Mouse (Mus musculus): ENCODE measurements around the gene Apold1. TPM values are rescaled to one million over a fixed set of nuclear protein-coding genes. Genes with fewer than 3 reads are reported as not detected.

The Apold1 gene
- 0.07 and 0.12 TPM in 2 replicates for total RNA-seq (2012; rRNA removed)
- polyA plus RNA-seq (2012; ENCODE audit: insufficient read depth in 1 of 2, insufficient read length in 2 of 2, low read depth in 1 of 2, low replicate concordance in 2 of 2, missing spikeins in 1 of 2) = under 1 TPM in 1 of 2 experiments, not detected in 1; 0.08 TPM

- DNase-seq (ENCODE audit: low read depth, low spot score) = peak; percentile 45
- Histone ChIP-seq H3K9ac (ENCODE audit: control insufficient read depth, low read depth, low read length, poor library complexity, severe bottlenecking) (no peak within 1 kb of the TSS), H3K4me3 (ENCODE audit: control insufficient read depth in 1 of 2, insufficient read depth in 1 of 2, low read depth in 2 of 2, low read length in 2 of 2) (no peak within 1 kb of the TSS), H3K36me3 (ENCODE audit: control insufficient read depth in 1 of 2, insufficient read depth in 2 of 2, low read length in 2 of 2) (peaks cover 0 to 10% of the 10 kb centered on the region in 2 experiments; a peak in 2 of 4 replicates), H3K4me1 (ENCODE audit: control insufficient read depth in 1 of 2, insufficient read depth in 2 of 2, low read length in 2 of 2) (peaks cover 4 to 22% of the 10 kb centered on the region in 2 experiments), H3K27me3 (ENCODE audit: control insufficient read depth in 1 of 2, insufficient read depth in 2 of 2, low read length in 2 of 2) (no peaks in the 10 kb centered on the region), H3K79me2 (ENCODE audit: control insufficient read depth, insufficient read depth, low read length, poor library complexity) (no peaks in the 10 kb centered on the region; the same call in 1 of the 2 replicates), H3K9me3 (replicated peaks; ENCODE audit: insufficient read depth, low read length) (no peaks in the 10 kb centered on the region), H3K27ac (ENCODE audit: control insufficient read depth, low read depth, low read length) (no peak within 1 kb of the TSS)
- TF ChIP-seq E2F4 (IDR thresholded peaks at IDR 0.05; ENCODE audit: borderline replicate concordance, low read depth, low read length) (no peak), USF1 (IDR thresholded peaks at IDR 0.05; ENCODE audit: low read depth, low read length) (peak; percentile 37; the same call in 1 of the 2 replicates)
Measured at GRCm38 (mm10) chr6:134981231-134982062, at the start of gene Apold1. Gene Apold1 (plus strand): TSS chr6:134981718.

- peaks cover 9 to 27% of the 10 kb centered on the region in 2 experiments; a peak in 3 of 4 replicates for H3K4me1 ChIP-seq (ENCODE audit: control insufficient read depth in 1 of 2, insufficient read depth in 2 of 2, low read length in 2 of 2)
- no peaks in the 10 kb centered on the region for H3K9me3 ChIP-seq (replicated peaks; ENCODE audit: insufficient read depth, low read length)
- peak overlapping the region; percentile 31 to 36 for H3K4me3 ChIP-seq (ENCODE audit: control insufficient read depth in 1 of 2, insufficient read depth in 1 of 2, low read depth in 2 of 2, low read length in 2 of 2)
- TF ChIP-seq BHLHE40 (IDR thresholded peaks at IDR 0.05; ENCODE audit: borderline replicate concordance, low read depth, low read length) (no peak), POLR2A (IDR thresholded peaks at IDR 0.05; ENCODE audit: control insufficient read depth in 1 of 2, insufficient read depth in 1 of 2, low read depth in 1 of 2, low read length in 2 of 2, poor library complexity in 1 of 2) (no peak), USF1 (IDR thresholded peaks at IDR 0.05; ENCODE audit: low read depth, low read length) (0 out of 2 replicates have a peak, but pooled peaks have one; percentile 8), MEF2A (IDR thresholded peaks at IDR 0.05; ENCODE audit: extremely low read depth, insufficient replicate concordance, low read depth, low read length, poor library complexity, severe bottlenecking) (no peak), SIN3A (IDR thresholded peaks at IDR 0.05; ENCODE audit: low read length) (0 out of 2 replicates have a peak, but pooled peaks have one; percentile 21), MXI1 (IDR thresholded peaks at IDR 0.05; ENCODE audit: low read depth, low read length) (peak; percentile 25; the same call in 1 of the 2 replicates), MAX (IDR thresholded peaks at IDR 0.05; ENCODE audit: low read length) (no peak), ETS1 (IDR thresholded peaks at IDR 0.05; ENCODE audit: low read depth, low read length) (no peak), UBTF (IDR thresholded peaks at IDR 0.05; ENCODE audit: borderline replicate concordance, insufficient read depth, low read depth, low read length) (no peak), GABPA (IDR thresholded peaks at IDR 0.05; ENCODE audit: low read depth, low read length) (no peak), TBP (IDR thresholded peaks at IDR 0.05; ENCODE audit: low read depth, low read length) (no peak), MYC (IDR thresholded peaks at IDR 0.05; ENCODE audit: low read depth, low read length) (no peak)
- peak overlapping the region; percentile 41 for H3K9ac ChIP-seq (ENCODE audit: control insufficient read depth, low read depth, low read length, poor library complexity, severe bottlenecking)
- peak; percentile 49 for DNase-seq (ENCODE audit: low read depth, low spot score)
- H3K27me3 ChIP-seq (ENCODE audit: control insufficient read depth in 1 of 2, insufficient read depth in 2 of 2, low read length in 2 of 2) = no peaks in the 10 kb centered on the region
- H3K27ac ChIP-seq (ENCODE audit: control insufficient read depth, low read depth, low read length) = peak overlapping the region; percentile 63
- H3K79me2 ChIP-seq (ENCODE audit: control insufficient read depth, insufficient read depth, low read length, poor library complexity) = peaks cover 27% of the 10 kb centered on the region
- peaks cover 2 to 27% of the 10 kb centered on the region in 2 experiments; a peak in 3 of 4 replicates for H3K36me3 ChIP-seq (ENCODE audit: control insufficient read depth in 1 of 2, insufficient read depth in 2 of 2, low read length in 2 of 2)
Measured at GRCm38 (mm10) chr6:134932486-134933206, 48.9 kb upstream of the Apold1 start.
